Mouse (Mus musculus) forebrain, embryonic 15.5 days (tissue): Measurements from ENCODE around the gene Gm21976. TPM values are rescaled to one million over a fixed set of nuclear protein-coding genes. Genes with fewer than 3 reads are reported as not detected.

ENCODE experiments used
- ATAC-seq: fragments of 200-750 bp; cut with Nextera tagmentation; replicated peaks from 2 replicates; pipeline ENCODE4 v1.8.0; 2017; ENCODE audit warnings: mild to moderate bottlenecking, moderate TSS enrichment, moderate library complexity
- H3K27ac ChIP-seq: fragments of 300-500 bp; sonication (generic); replicated peaks from 2 replicates; pipeline ENCODE4 v1.5.1; 2015; ENCODE audit warnings: mild to moderate bottlenecking, inconsistent platforms
- H3K27me3 ChIP-seq: fragments of 300-500 bp; sonication (generic); 2 replicates; pipeline ENCODE4 v1.6.1; 2015; ENCODE audit warnings: inconsistent platforms
- H3K36me3 ChIP-seq: fragments of 300-500 bp; sonication (generic); 2 replicates; pipeline ENCODE4 v1.6.1; 2015; ENCODE audit warnings: mild to moderate bottlenecking, inconsistent platforms
- H3K4me1 ChIP-seq: fragments of 300-500 bp; sonication (generic); 2 replicates; pipeline ENCODE4 v1.6.1; 2015; ENCODE audit warnings: inconsistent platforms
- H3K4me2 ChIP-seq: fragments of 300-500 bp; sonication (generic); replicated peaks from 2 replicates; pipeline ENCODE4 v1.6.1; 2015; ENCODE audit warnings: mild to moderate bottlenecking, inconsistent platforms
- H3K4me3 ChIP-seq: fragments of 300-500 bp; sonication (generic); 2 replicates; pipeline ENCODE4 v1.5.1; 2015; ENCODE audit warnings: mild to moderate bottlenecking, inconsistent platforms
- H3K9ac ChIP-seq: fragments of 300-500 bp; sonication (generic); replicated peaks from 2 replicates; pipeline ENCODE4 v1.6.1; 2015; ENCODE audit warnings: mild to moderate bottlenecking, inconsistent platforms
- H3K9me3 ChIP-seq: fragments of 300-500 bp; sonication (generic); 2 replicates; pipeline ENCODE4 v1.6.1; 2016; ENCODE audit warnings: inconsistent platforms
- WGBS: fragments of 180-500 bp; shearing (Covaris S2); methylation state at CpG from one replicate; pipeline ENCODE4 v1.1.7; 2015; ENCODE audit warnings: mixed read lengths; 5-methylcytosine and 5-hydroxymethylcytosine counted together
- polyA plus RNA-seq: library from polyadenylated mRNA; unstranded; fragments of >200 nt; fragmentation: Nextera tagmentation; extraction: Ambion mirVana; gene quantifications from 2 replicates; pipeline ENCODE4 v1.2.1, GENCODE M21; 2015

Gene Gm21976
- polyA plus RNA-seq, result not detected in 2 replicates

- ATAC-seq, result no peak
- Histone ChIP-seq H3K9me3 (no peaks in the 10 kb centered on the region), H3K36me3 (peaks cover 11% of the 10 kb centered on the region), H3K27me3 (no peaks in the 10 kb centered on the region), H3K4me2 (no peak within 1 kb of the TSS), H3K4me3 (no peak within 1 kb of the TSS), H3K9ac (no peak within 1 kb of the TSS), H3K4me1 (no peaks in the 10 kb centered on the region), H3K27ac (no peak within 1 kb of the TSS)
- WGBS, result 89% methylated on average over 5 of the region's 5 CpGs
These were observed at the start of gene Gm21976 for GRCm38 (mm10) chr13:98279686-98280085. Gene Gm21976 (plus strand): TSS chr13:98279887.

- H3K9me3 ChIP-seq, result no peaks in the 10 kb centered on the region
- H3K9ac ChIP-seq, result no peak overlapping the region
- no peak for ATAC-seq
- H3K4me2 ChIP-seq, result no peak overlapping the region
- 79% methylated on average over 1 of the region's 1 CpGs for WGBS
- H3K4me3 ChIP-seq, result no peak overlapping the region
- no peaks in the 10 kb centered on the region for H3K4me1 ChIP-seq
- no peaks in the 10 kb centered on the region for H3K27me3 ChIP-seq
- no peak overlapping the region for H3K27ac ChIP-seq
- no peaks in the 10 kb centered on the region for H3K36me3 ChIP-seq
These were observed 49.2 kb upstream of the Gm21976 start for GRCm38 (mm10) chr13:98230511-98230910.

- no peak overlapping the region for H3K27ac ChIP-seq
- no peak overlapping the region for H3K9ac ChIP-seq
- H3K27me3 ChIP-seq, result no peaks in the 10 kb centered on the region
- no peaks in the 10 kb centered on the region for H3K9me3 ChIP-seq
- H3K36me3 ChIP-seq, result no peaks in the 10 kb centered on the region
- no peak overlapping the region for H3K4me3 ChIP-seq
- H3K4me1 ChIP-seq, result no peaks in the 10 kb centered on the region
- ATAC-seq, result no peak
- no peak overlapping the region for H3K4me2 ChIP-seq
- WGBS, result 74% methylated on average over 6 of the region's 6 CpGs
These were observed 44.2 kb upstream of the Gm21976 start for GRCm38 (mm10) chr13:98235451-98235850.

GRCm38 (mm10) chr13:98239978-98240641, 39.6 kb upstream of the Gm21976 start:
- Histone ChIP-seq H3K4me2 (no peak overlapping the region), H3K27ac (no peak overlapping the region), H3K9me3 (no peaks in the 10 kb centered on the region), H3K4me3 (no peak overlapping the region), H3K9ac (no peak overlapping the region), H3K27me3 (no peaks in the 10 kb centered on the region), H3K36me3 (no peaks in the 10 kb centered on the region), H3K4me1 (peaks cover 10% of the 10 kb centered on the region; the same call in 1 of the 2 replicates)
- 18% methylated on average over 12 of the region's 12 CpGs for WGBS
- ATAC-seq, result no peak

GRCm38 (mm10) chr13:98241531-98242282, 38.0 kb upstream of the Gm21976 start:
- H3K36me3 ChIP-seq, result peaks cover 2% of the 10 kb centered on the region; the same call in 1 of the 2 replicates
- no peak overlapping the region for H3K9ac ChIP-seq
- ATAC-seq, result no peak
- 70% methylated on average over 9 of the region's 9 CpGs for WGBS
- no peaks in the 10 kb centered on the region for H3K9me3 ChIP-seq
- no peaks in the 10 kb centered on the region for H3K27me3 ChIP-seq
- no peak overlapping the region for H3K4me3 ChIP-seq
- H3K4me2 ChIP-seq, result no peak overlapping the region
- no peak overlapping the region for H3K27ac ChIP-seq
- peaks cover 13% of the 10 kb centered on the region; the same call in 1 of the 2 replicates for H3K4me1 ChIP-seq

GRCm38 (mm10) chr13:98244571-98245350, 34.9 kb upstream of the Gm21976 start:
- H3K9ac ChIP-seq, result no peak overlapping the region

GRCm38 (mm10) chr13:98245386-98245785, 34.3 kb upstream of the Gm21976 start:
- WGBS, result 68% methylated on average over 7 of the region's 7 CpGs
- Histone ChIP-seq H3K4me2 (no peak overlapping the region), H3K27me3 (no peaks in the 10 kb centered on the region), H3K36me3 (peaks cover 34% of the 10 kb centered on the region), H3K9ac (no peak overlapping the region), H3K9me3 (no peaks in the 10 kb centered on the region), H3K27ac (no peak overlapping the region), H3K4me3 (no peak overlapping the region), H3K4me1 (peaks cover 13% of the 10 kb centered on the region; the same call in 1 of the 2 replicates)
- ATAC-seq, result no peak

More at GRCm38 (mm10) chr13:98244571-98245350, 34.9 kb upstream of the Gm21976 start:
- whole genome bisulfite sequencing, result 70% methylated on average over 5 of the region's 5 CpGs
- Histone ChIP-seq H3K9me3 (no peaks in the 10 kb centered on the region), H3K4me1 (peaks cover 13% of the 10 kb centered on the region; the same call in 1 of the 2 replicates), H3K27ac (no peak overlapping the region), H3K36me3 (peaks cover 28% of the 10 kb centered on the region), H3K4me3 (no peak overlapping the region), H3K4me2 (no peak overlapping the region), H3K27me3 (no peaks in the 10 kb centered on the region)
- ATAC-seq, result no peak

- Histone ChIP-seq H3K4me1 (peaks cover 6% of the 10 kb centered on the region; the same call in 1 of the 2 replicates), H3K4me3 (no peak overlapping the region), H3K4me2 (no peak overlapping the region), H3K9ac (no peak overlapping the region), H3K36me3 (peaks cover 70% of the 10 kb centered on the region), H3K9me3 (no peaks in the 10 kb centered on the region), H3K27me3 (no peaks in the 10 kb centered on the region), H3K27ac (no peak overlapping the region)
- ATAC-seq, result no peak
- 89% methylated on average over 10 of the region's 10 CpGs for WGBS
These were observed 30.1 kb upstream of the Gm21976 start for GRCm38 (mm10) chr13:98249594-98249993.

GRCm38 (mm10) chr13:98254921-98255320, 24.8 kb upstream of the Gm21976 start:
- Histone ChIP-seq H3K27ac (no peak overlapping the region), H3K9me3 (no peaks in the 10 kb centered on the region), H3K4me1 (no peaks in the 10 kb centered on the region), H3K36me3 (peaks cover 85% of the 10 kb centered on the region), H3K9ac (no peak overlapping the region), H3K4me3 (no peak overlapping the region), H3K4me2 (no peak overlapping the region), H3K27me3 (no peaks in the 10 kb centered on the region)
- ATAC-seq, result no peak
- whole genome bisulfite sequencing, result 77% methylated on average over 9 of the region's 9 CpGs

GRCm38 (mm10) chr13:98262636-98263457, 16.8 kb upstream of the Gm21976 start, which contains the start of the genes Utp15 and Ankra2:
Gene Utp15 (minus strand): TSS chr13:98263041.
Gene Ankra2 (plus strand): TSS chr13:98263074.
- ATAC-seq, result peak; percentile 99
- H3K4me3 ChIP-seq, result peak within 1 kb of the TSS; percentile 94
- H3K36me3 ChIP-seq, result peaks cover 34% of the 10 kb centered on the region
- no peaks in the 10 kb centered on the region for H3K9me3 ChIP-seq
- WGBS, result under 1% methylated on average over 71 of the region's 71 CpGs
- peak within 1 kb of the TSS; percentile 97 for H3K27ac ChIP-seq
- H3K27me3 ChIP-seq, result no peaks in the 10 kb centered on the region
- peaks cover 26% of the 10 kb centered on the region for H3K4me1 ChIP-seq
- peak within 1 kb of the TSS; percentile 96 for H3K9ac ChIP-seq
- peak within 1 kb of the TSS; percentile 88 for H3K4me2 ChIP-seq

- 1% methylated on average over 16 of the region's 16 CpGs for WGBS
- Histone ChIP-seq H3K36me3 (peaks cover 33% of the 10 kb centered on the region), H3K4me2 (peak overlapping the region; percentile 67), H3K9me3 (no peaks in the 10 kb centered on the region), H3K4me1 (peaks cover 26% of the 10 kb centered on the region), H3K27ac (peak overlapping the region; percentile 97), H3K27me3 (no peaks in the 10 kb centered on the region), H3K4me3 (peak overlapping the region; percentile 94), H3K9ac (peak overlapping the region; percentile 96)
- ATAC-seq, result peak; percentile 66
These were observed 16.2 kb upstream of the Gm21976 start for GRCm38 (mm10) chr13:98263458-98263987.
